Comparison of ENCODE assay signal across 8 mouse cellular contexts in the genomic region with DNA sequence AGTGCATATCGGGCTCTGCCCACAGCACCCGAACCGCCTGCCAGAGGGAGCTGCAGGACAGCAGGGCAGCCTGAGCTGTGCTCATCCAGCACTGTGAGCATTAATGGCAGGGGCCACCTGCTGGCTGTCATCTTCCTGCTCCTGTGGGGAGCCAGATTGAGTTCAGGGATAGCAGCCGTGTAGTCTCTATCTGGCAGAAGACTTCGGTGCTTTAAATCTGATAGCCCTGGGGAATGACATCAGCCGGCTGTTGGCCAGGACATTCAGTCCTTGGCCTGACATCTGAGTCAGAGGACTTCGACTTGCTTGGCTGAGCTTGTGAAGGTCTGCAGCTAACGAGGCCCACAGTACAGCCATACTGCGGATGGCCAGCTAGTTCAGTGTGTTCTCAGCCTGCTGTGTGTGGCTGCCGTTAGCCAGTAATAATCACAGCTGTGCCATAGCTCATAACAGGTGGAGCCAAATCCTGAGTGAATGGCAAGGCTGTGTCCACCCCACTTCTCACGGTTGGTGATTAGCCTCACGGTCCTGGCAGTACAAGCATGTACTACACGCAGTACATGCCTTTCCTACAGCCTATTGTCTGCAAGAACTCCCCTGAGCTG. TPM values are rescaled to one million over a fixed set of nuclear protein-coding genes. Genes with fewer than 3 reads are reported as not detected.
DNase-seq lines count a peak whose midpoint lies in the region; ATAC-seq and TF ChIP-seq lines count a peak whose summit lies in the region.

No protein-coding gene starts in this region.

- 0 out of 2 replicates have a peak overlapping the region, but pooled peaks have one; percentile 7 for H3K9ac ChIP-seq in neural tube, embryonic 11.5 days (ENCODE audit: low read length)
- H3K9ac ChIP-seq in lung, embryonic 16.5 days (ENCODE audit: low read length) = no peak overlapping the region

- no peaks in the 10 kb centered on the region for H3K9me3 ChIP-seq in neural tube, embryonic 11.5 days (ENCODE audit: control insufficient read depth, low read length)
- no peaks in the 10 kb centered on the region for H3K9me3 ChIP-seq in lung, embryonic 16.5 days (ENCODE audit: control insufficient read depth, low read length)

- no peak for TF ChIP-seq POLR2A in small intestine, adult 2 months (IDR thresholded peaks at IDR 0.05; ENCODE audit: low read depth, low read length)

- 38% methylated on average over 13 of the region's 13 CpGs for WGBS in neural tube, embryonic 11.5 days
- 46% methylated on average over 13 of the region's 13 CpGs for WGBS in lung, embryonic 16.5 days
- WGBS in small intestine, adult 2 months = 66% methylated on average over 13 of the region's 13 CpGs

- peak overlapping the region; percentile 17; the same call in 1 of the 2 replicates for H3K27ac ChIP-seq in neural tube, embryonic 11.5 days (ENCODE audit: low read depth, low read length)
- H3K27ac ChIP-seq in lung, embryonic 16.5 days (ENCODE audit: low read length) = peak overlapping the region; percentile 56
- peak overlapping the region; percentile 19; the same call in 1 of the 2 replicates for H3K27ac ChIP-seq in small intestine, adult 2 months (ENCODE audit: insufficient read depth, low read depth, low read length)

- no peak overlapping the region for H3K4me2 ChIP-seq in neural tube, embryonic 11.5 days (ENCODE audit: low read depth)
- H3K4me2 ChIP-seq in lung, embryonic 16.5 days (ENCODE audit: low read depth, low read length) = no peak overlapping the region

- peak; percentile 27; the same call in 1 of the 2 replicates for TF ChIP-seq CTCF in small intestine, adult 2 months (IDR thresholded peaks at IDR 0.05; ENCODE audit: extremely low read depth, insufficient read length, insufficient replicate concordance, low read depth, low read length)

- H3K27me3 ChIP-seq in neural tube, embryonic 11.5 days (ENCODE audit: control insufficient read depth, insufficient read depth, low read length) = no peaks in the 10 kb centered on the region
- H3K27me3 ChIP-seq in lung, embryonic 16.5 days (ENCODE audit: control insufficient read depth, insufficient read depth, low read depth, low read length) = no peaks in the 10 kb centered on the region
- no peaks in the 10 kb centered on the region for H3K27me3 ChIP-seq in small intestine, adult 2 months (ENCODE audit: control insufficient read depth, insufficient read depth, low read length)

- no peaks in the 10 kb centered on the region for H3K36me3 ChIP-seq in neural tube, embryonic 11.5 days (ENCODE audit: control insufficient read depth, insufficient read depth, low read length)
- no peaks in the 10 kb centered on the region for H3K36me3 ChIP-seq in lung, embryonic 16.5 days (ENCODE audit: control insufficient read depth, insufficient read depth, low read length)
- peaks cover 12% of the 10 kb centered on the region for H3K36me3 ChIP-seq in small intestine, adult 2 months (ENCODE audit: control insufficient read depth, insufficient read depth, low read length)

- no peak overlapping the region for H3K4me3 ChIP-seq in neural tube, embryonic 11.5 days (ENCODE audit: low read depth, low read length)
- H3K4me3 ChIP-seq in lung, embryonic 16.5 days (ENCODE audit: low read length) = no peak overlapping the region
- H3K4me3 ChIP-seq in small intestine, adult 2 months (ENCODE audit: low read depth, low read length) = no peak overlapping the region

- peak; percentile 58; the same call in 1 of the 2 replicates for ATAC-seq in neural tube, embryonic 11.5 days (ENCODE audit: insufficient read depth, low FRiP score, low TSS enrichment)
- ATAC-seq in lung, embryonic 16.5 days (ENCODE audit: low read depth) = peak; percentile 88

- peaks cover 8% of the 10 kb centered on the region for H3K4me1 ChIP-seq in neural tube, embryonic 11.5 days (ENCODE audit: control insufficient read depth, insufficient read depth, low read length)
- H3K4me1 ChIP-seq in lung, embryonic 16.5 days (replicated peaks; ENCODE audit: control insufficient read depth, insufficient read depth, low read length) = peaks cover 31% of the 10 kb centered on the region
- H3K4me1 ChIP-seq in small intestine, adult 2 months (ENCODE audit: control insufficient read depth, insufficient read depth, insufficient read length, low read length) = no peaks in the 10 kb centered on the region

- peak; percentile 44 for DNase-seq in neural tube, embryonic 11.5 days (ENCODE audit: low spot score)
- DNase-seq in neural tube, embryonic 10.5 days (ENCODE audit: extremely low spot score, low spot score) = no peak
- peak; percentile 48 for DNase-seq in embryo, embryonic 9.5 days (ENCODE audit: extremely low spot score)
- peak; percentile 90 to 91 for DNase-seq in heart, adult 9 months (ENCODE audit: low spot score in 2 of 2)
- DNase-seq in kidney, adult 8-10 months = peak; percentile 42 to 55
- no peak for DNase-seq in frontal cortex, postnatal 14 days (ENCODE audit: low spot score in 2 of 2)

RNA-seq across cellular contexts. Expression of a gene that starts 35.7 kb away (rescaled TPM):
- polyA plus RNA-seq in neural tube, embryonic 11.5 days (2014; fragmentation: Nextera tagmentation; extraction: Ambion mirVana) = 71.6 and 76.6 TPM in 2 replicates
- 76.6 and 79.4 TPM in 2 replicates for polyA plus RNA-seq in lung, embryonic 16.5 days (2015; fragmentation: Nextera tagmentation; extraction: Ambion mirVana)
- 0.17 and 0.85 TPM in 2 replicates for polyA plus RNA-seq in small intestine, adult 2 months (2012; rRNA removed)

RNA-seq across cellular contexts. Expression of a gene that starts 53.5 kb away (rescaled TPM):
- polyA plus RNA-seq in neural tube, embryonic 11.5 days (2014; fragmentation: Nextera tagmentation; extraction: Ambion mirVana) = 6.7 and 7.5 TPM in 2 replicates
- 15.9 and 17.7 TPM in 2 replicates for polyA plus RNA-seq in lung, embryonic 16.5 days (2015; fragmentation: Nextera tagmentation; extraction: Ambion mirVana)
- polyA plus RNA-seq in small intestine, adult 2 months (2012; rRNA removed) = 49.0 and 58.4 TPM in 2 replicates

Comparison
In these comparisons a context has a peak if more than half of its experiments do, and no peak if none do; other contexts are left out.
1. DNase-seq: peak in neural tube, embryonic 11.5 days (single experiment), embryo, embryonic 9.5 days (single experiment), heart, adult 9 months (2 of 2) and kidney, adult 8-10 months (2 of 2); none in neural tube, embryonic 10.5 days (single experiment) and frontal cortex, postnatal 14 days (0 of 2).
2. RNA of a gene that starts 35.7 kb away (polyA plus RNA-seq): 76.6 to 79.4 TPM in lung, embryonic 16.5 days and 71.6 to 76.6 TPM in neural tube, embryonic 11.5 days; 0.17 to 0.85 TPM in small intestine, adult 2 months; every median in the first group is over 10 times any median in the second.
3. Peak in every context shown above with its lines, with median percentiles within 50 percentile points of each other: H3K27ac ChIP-seq.